Mouse (Mus musculus) right cerebral cortex, adult 2 months (tissue): ENCODE results near the gene Ear6.

Experiments
- DNase-seq, 2 experiments: peaks; one replicate each; pipeline ENCODE4 v3.0.0; 2021 to 2022; ENCODE audit warnings: low spot score in 2 of 2

The Ear6 gene

DNA sequence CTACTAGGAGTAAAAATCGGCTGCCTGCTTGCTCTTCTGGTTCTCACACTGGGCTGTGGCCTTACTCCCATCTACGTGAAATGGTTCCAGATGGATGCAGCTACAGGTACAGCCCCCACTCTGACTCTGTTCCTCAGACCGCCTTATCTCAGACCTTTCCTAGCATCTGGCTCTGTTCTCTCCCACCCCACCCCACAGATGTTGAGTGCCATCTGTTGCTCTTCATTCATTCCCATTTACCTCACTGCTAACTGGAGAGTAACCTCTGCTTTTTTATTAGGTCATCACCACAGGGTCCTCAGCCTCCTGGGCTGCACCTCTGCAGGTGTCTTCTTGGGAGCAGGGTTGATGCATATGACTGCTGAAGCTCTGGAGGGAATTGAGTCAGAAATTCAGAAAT, 40.3 kb downstream of the Ear6 start:
- no peak for DNase-seq

DNA sequence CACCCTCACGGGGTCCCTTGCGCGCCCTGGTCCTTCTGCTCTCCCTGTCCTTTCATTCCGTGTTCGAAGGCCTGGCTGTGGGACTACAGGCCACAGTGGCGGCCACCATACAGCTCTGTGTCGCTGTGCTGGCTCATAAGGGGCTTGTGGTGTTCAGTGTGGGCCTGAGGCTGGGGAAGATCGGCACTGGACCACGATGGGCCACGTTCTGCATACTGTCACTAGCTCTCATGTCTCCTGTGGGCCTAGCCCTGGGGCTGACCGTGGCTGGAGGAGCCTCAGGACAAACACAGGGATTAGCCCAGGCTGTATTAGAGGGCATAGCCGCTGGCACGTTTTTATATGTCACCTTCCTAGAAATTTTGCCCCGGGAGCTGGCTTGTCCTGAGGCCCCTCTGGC, 41.6 kb downstream of the Ear6 start:
- no peak for DNase-seq

DNA sequence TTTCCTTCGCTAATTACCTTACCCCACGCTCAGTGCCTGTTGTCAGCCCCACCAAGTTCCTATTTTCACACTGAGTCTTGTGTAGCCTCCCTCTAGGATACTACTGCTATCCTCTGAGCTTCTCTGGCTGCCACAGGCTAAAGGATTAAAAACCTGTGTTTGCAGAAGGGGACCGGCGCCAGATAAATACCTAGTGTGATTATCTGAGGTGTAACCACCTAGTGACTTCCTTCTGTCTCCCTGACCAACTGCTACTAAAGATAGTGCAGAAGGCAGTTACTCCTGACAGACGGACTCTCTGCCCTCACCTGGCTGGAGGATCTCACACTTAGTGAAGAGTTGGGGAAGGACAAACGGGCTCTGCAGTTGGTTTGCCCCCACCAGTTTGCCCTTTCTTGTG, 42.5 kb downstream of the Ear6 start:
- no peak for DNase-seq

DNA sequence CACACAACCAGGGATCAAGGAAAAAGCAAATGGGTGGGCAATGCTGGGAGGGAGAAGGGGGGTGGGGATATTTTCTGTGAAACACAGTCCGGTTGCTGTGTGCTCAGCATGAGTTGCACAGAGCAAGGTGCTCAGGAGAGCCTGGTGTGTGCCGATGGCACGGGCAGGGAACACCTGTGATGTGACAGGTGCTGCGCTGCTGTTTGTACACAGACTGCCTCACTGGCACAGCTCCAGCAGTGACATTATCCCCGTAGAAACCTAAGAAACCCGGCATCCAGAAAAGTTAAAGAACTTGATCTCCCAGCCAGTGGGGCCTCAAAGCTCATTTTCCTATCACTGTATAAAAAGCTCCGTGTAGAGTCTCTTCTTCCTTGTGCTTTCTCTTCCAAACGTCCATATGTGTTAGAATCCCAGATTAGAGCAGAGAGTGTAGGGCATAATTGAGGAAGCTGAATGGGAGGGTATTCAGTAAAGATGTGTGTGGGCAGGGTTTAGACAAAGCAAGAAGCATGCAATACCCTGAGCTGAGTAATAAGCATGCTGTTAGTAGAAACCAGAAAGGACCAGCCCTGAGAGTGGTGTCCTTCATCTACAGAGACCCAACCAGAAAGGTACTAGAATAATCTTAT, 43.2 kb downstream of the Ear6 start:
- DNase-seq = no peak

DNA sequence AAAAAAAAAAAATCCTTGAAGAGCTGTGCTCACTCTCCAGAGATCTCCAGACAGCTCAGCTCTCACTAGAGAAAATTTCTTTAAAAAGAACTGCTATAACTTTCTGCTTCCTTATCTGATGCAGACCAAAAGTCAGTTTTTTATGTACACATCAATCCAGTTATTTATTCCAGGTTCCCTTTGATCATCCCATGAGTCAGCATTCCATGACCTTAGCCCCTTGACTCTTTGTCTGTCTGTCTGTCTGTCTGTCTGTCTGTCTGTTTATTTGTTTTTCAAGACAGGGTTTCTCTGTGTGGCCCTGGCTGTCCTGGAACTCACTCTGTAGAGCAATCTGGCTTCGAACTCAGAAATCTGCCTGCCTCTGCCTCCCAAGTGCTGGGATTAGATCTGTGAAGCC, 45.9 kb downstream of the Ear6 start:
- DNase-seq = no peak

DNA sequence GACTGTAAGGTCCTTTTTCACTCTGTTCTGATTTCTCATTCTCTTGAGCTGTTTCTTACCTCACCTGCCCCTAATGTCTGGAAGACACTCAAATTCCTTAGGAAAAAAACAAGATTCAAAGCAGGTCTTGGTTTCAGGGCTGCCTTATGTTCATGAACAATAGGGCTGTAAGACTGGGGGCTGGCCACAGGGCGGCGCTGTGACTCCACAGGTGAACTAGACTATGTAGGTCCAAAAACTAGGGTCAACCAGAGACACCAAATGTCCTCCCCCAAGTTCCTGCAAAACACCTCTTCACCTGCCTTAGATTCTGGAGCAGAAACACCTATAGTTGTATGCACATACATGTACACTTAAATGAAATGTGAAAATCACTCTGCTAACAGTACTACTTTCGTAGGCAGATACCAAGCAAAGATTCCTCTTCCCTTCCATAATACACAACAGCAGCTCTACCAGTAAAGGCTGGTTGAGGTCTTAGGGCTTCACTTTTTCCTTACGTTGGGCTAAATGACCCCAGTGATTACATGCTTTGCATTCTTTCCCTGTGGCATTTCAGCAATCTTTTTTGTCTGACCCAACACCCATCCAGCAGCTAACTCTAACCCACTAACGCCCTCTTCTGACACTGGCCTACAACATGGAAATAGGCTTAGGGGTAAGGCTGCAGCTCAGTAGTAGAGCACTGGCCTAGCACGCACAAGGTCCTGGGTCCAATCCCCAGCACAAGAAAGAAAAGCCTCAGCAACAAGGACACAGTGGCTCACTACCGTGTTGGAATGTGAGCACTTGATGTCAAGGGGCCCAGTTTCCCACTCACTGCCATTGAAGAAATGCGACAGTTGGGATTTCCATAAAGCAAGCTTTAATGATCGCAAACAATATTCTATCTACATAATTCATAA, 49.6 kb downstream of the Ear6 start:
- peak; percentile 77 to 82 for DNase-seq

DNA sequence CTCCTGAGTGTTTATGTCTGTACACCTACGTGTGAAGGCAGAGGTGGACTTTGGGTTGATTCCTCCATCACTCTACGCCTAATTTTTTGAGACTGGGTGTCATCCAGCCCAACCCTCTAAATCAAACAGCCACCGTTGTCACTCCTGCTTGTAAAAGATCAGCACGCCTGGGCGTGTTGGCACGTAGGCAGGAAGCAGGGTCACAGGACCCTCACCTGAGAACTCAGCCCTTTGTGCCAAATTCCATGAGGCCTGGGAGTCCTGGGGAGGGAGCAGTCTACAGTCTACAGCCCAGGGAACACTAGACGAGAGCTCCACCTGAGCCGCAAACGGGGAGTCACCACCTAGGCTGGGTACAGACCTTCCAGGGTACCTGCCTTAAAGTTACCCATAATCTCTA, 50.3 kb downstream of the Ear6 start:
- DNase-seq = no peak
